Mouse (Mus musculus): ENCODE results near the gene Wdfy3. TPM values are rescaled to one million over a fixed set of nuclear protein-coding genes. Genes with fewer than 3 reads are reported as not detected.

The Wdfy3 gene
- polyA plus RNA-seq, 1 experiment from 2014 or later = 15.1 TPM

DNA sequence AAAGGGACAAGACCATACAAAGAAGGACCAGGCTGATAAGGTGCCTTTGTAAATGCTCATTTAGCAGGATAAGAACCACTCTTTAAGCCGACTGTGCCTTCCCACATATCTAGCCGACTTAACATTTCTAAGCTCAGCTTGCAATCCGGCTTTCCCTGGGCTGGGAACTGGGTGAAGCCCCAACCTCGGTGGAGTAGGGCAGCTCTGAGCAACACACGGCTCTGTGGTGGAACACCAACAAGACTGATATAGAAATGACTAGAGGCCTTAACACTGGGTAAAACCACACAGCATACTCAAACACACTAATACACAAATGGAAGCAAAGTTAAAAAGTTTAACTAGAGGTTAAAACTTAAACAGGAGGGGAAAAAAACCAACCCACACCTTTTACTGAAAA is 7.9 kb downstream of the Wdfy3 start:
- ATAC-seq (replicated peaks; ENCODE audit: low FRiP score, low read depth) (no peak), DNase-seq (ENCODE audit: low spot score) (no peak)
- WGBS = 59% methylated on average over 5 of the region's 5 CpGs
- 0 out of 2 replicates have a peak overlapping the region, but pooled peaks have one; percentile 28 for H3K9ac ChIP-seq (ENCODE audit: low read depth, low read length)
- no peak overlapping the region for H3K4me2 ChIP-seq (ENCODE audit: low read length)
- H3K27me3 ChIP-seq (ENCODE audit: insufficient read depth, low read length) = no peaks in the 10 kb centered on the region
- H3K36me3 ChIP-seq (ENCODE audit: insufficient read depth, low read length) = no peaks in the 10 kb centered on the region
- H3K4me1 ChIP-seq (replicated peaks; ENCODE audit: insufficient read depth, low read length) = peaks cover 27% of the 10 kb centered on the region; the same call in 1 of the 2 replicates
- H3K27ac ChIP-seq = peak overlapping the region; percentile 55
- H3K4me3 ChIP-seq (replicated peaks; ENCODE audit: low read depth, low read length) = no peak overlapping the region
- no peak for TF ChIP-seq CTCF (IDR thresholded peaks at IDR 0.05; ENCODE audit: low read depth)
- no peaks in the 10 kb centered on the region for H3K9me3 ChIP-seq (replicated peaks; ENCODE audit: low read length)

DNA sequence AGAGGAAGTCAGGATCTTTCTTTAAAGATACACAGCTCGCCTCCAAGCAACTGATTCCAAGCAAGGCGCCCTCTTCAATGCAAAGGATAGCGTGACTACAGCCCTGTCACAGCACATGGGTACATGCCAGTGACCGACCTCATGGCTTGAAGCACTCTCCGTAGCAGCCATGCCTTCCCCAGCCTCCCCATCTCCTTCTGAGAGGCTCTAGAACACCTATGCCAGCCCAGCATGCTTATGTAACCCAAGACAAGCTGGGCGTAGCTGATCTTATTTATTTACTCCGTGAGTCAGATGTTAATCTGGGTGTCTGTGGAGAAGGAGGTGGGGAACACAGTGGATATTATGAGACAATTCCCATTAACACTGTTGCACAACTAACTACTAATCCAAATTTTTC is 13.8 kb downstream of the Wdfy3 start:
- no peak overlapping the region for H3K9ac ChIP-seq (ENCODE audit: low read depth, low read length)
- no peaks in the 10 kb centered on the region for H3K27me3 ChIP-seq (ENCODE audit: insufficient read depth, low read length)
- DNase-seq (ENCODE audit: low spot score) = no peak
- peak overlapping the region; percentile 85 for H3K27ac ChIP-seq
- no peak overlapping the region for H3K4me3 ChIP-seq (replicated peaks; ENCODE audit: low read depth, low read length)
- no peaks in the 10 kb centered on the region for H3K36me3 ChIP-seq (ENCODE audit: insufficient read depth, low read length)
- H3K4me1 ChIP-seq (replicated peaks; ENCODE audit: insufficient read depth, low read length) = peaks cover 20% of the 10 kb centered on the region
- no peak for TF ChIP-seq CTCF (IDR thresholded peaks at IDR 0.05; ENCODE audit: low read depth)
- no peaks in the 10 kb centered on the region for H3K9me3 ChIP-seq (replicated peaks; ENCODE audit: low read length)
- WGBS = 58% methylated on average over 7 of the region's 7 CpGs
- no peak overlapping the region for H3K4me2 ChIP-seq (ENCODE audit: low read length)
- no peak for ATAC-seq (replicated peaks; ENCODE audit: low FRiP score, low read depth)

DNA sequence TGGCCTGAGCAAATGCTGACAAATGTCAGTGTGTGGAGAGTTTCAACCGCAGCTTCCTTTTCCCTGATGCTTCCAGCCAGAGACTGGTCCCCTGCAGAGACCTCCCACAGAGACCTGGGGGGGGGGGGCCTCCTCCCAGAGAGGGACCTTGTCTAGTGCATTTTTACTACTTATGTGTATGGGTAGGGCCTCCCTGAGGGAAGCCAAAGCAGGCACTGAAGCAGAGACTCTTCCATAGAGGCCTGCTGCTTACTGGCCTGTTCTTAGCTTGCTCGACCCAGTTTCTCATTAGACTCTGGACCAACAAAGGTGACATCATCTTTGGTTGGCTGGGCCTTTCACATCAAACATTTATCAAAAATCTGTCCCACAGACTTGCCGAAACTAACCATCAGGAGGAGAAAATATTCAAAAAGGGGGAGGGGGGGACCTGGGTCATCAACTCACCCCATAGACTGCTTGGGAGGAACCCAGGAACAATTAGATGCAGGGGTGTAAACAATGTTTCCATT is 14.5 kb downstream of the Wdfy3 start:
- ATAC-seq (replicated peaks; ENCODE audit: low FRiP score, low read depth) (peak; percentile 84), DNase-seq (ENCODE audit: low spot score) (no peak)
- H3K36me3 ChIP-seq (ENCODE audit: insufficient read depth, low read length) = no peaks in the 10 kb centered on the region
- H3K4me3 ChIP-seq (replicated peaks; ENCODE audit: low read depth, low read length) = no peak overlapping the region
- no peak overlapping the region for H3K4me2 ChIP-seq (ENCODE audit: low read length)
- H3K9ac ChIP-seq (ENCODE audit: low read depth, low read length) = no peak overlapping the region
- no peaks in the 10 kb centered on the region for H3K27me3 ChIP-seq (ENCODE audit: insufficient read depth, low read length)
- peak overlapping the region; percentile 85 for H3K27ac ChIP-seq
- peaks cover 20% of the 10 kb centered on the region for H3K4me1 ChIP-seq (replicated peaks; ENCODE audit: insufficient read depth, low read length)
- H3K9me3 ChIP-seq (replicated peaks; ENCODE audit: low read length) = no peaks in the 10 kb centered on the region
- no peak for TF ChIP-seq CTCF (IDR thresholded peaks at IDR 0.05; ENCODE audit: low read depth)
- WGBS = 27% methylated on average over 3 of the region's 3 CpGs

GRCm38 (mm10) chr5:102054511-102055093 is 15.1 kb downstream of the Wdfy3 start:
- WGBS = 51% methylated on average over 11 of the region's 11 CpGs
- peak overlapping the region; percentile 85 for H3K27ac ChIP-seq
- TF ChIP-seq CTCF (IDR thresholded peaks at IDR 0.05; ENCODE audit: low read depth) = no peak
- H3K36me3 ChIP-seq (ENCODE audit: insufficient read depth, low read length) = no peaks in the 10 kb centered on the region
- H3K9me3 ChIP-seq (replicated peaks; ENCODE audit: low read length) = no peaks in the 10 kb centered on the region
- no peak overlapping the region for H3K4me3 ChIP-seq (replicated peaks; ENCODE audit: low read depth, low read length)
- H3K9ac ChIP-seq (ENCODE audit: low read depth, low read length) = no peak overlapping the region
- no peak overlapping the region for H3K4me2 ChIP-seq (ENCODE audit: low read length)
- ATAC-seq (replicated peaks; ENCODE audit: low FRiP score, low read depth) (no peak), DNase-seq (ENCODE audit: low spot score) (peak; percentile 35)
- H3K4me1 ChIP-seq (replicated peaks; ENCODE audit: insufficient read depth, low read length) = peaks cover 20% of the 10 kb centered on the region
- no peaks in the 10 kb centered on the region for H3K27me3 ChIP-seq (ENCODE audit: insufficient read depth, low read length)

DNA sequence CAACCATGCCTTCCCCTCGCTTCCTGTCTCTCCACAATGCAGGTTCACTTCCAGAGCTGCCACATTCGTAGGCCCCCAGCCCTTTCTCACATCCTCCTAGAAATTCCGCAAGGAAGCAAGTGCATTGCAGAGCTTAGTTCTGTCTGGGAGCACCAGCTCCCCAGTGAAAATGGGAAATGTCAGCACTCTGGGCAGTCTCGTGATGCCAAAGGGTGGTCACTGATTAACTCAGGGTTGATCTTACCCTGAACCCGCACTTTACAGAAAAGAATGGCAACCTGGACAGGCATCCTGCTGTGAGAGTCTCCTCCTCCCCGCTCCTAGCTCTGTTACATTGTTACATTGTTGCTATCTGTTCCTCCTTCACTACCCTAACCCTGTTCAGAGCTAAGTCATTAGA is 16.8 kb downstream of the Wdfy3 start:
- Histone ChIP-seq H3K4me3 (replicated peaks; ENCODE audit: low read depth, low read length) (0 out of 2 replicates have a peak overlapping the region, but pooled peaks have one; percentile 6), H3K4me2 (ENCODE audit: low read length) (peak overlapping the region; percentile 33; the same call in 1 of the 2 replicates), H3K27ac (peak overlapping the region; percentile 81), H3K4me1 (replicated peaks; ENCODE audit: insufficient read depth, low read length) (peaks cover 20% of the 10 kb centered on the region), H3K27me3 (ENCODE audit: insufficient read depth, low read length) (no peaks in the 10 kb centered on the region), H3K36me3 (ENCODE audit: insufficient read depth, low read length) (no peaks in the 10 kb centered on the region), H3K9ac (ENCODE audit: low read depth, low read length) (no peak overlapping the region), H3K9me3 (replicated peaks; ENCODE audit: low read length) (no peaks in the 10 kb centered on the region)
- TF ChIP-seq CTCF (IDR thresholded peaks at IDR 0.05; ENCODE audit: low read depth) = no peak
- ATAC-seq (replicated peaks; ENCODE audit: low FRiP score, low read depth) = peak; percentile 69; the same call in 1 of the 2 replicates
- WGBS = 60% methylated on average over 6 of the region's 6 CpGs
- DNase-seq (ENCODE audit: low spot score) = peak; percentile 33

GRCm38 (mm10) chr5:102052465-102052864 is 17.3 kb downstream of the Wdfy3 start:
- DNase-seq (ENCODE audit: low spot score) = no peak
- Histone ChIP-seq H3K4me1 (replicated peaks; ENCODE audit: insufficient read depth, low read length) (peaks cover 20% of the 10 kb centered on the region), H3K9ac (ENCODE audit: low read depth, low read length) (no peak overlapping the region), H3K4me3 (replicated peaks; ENCODE audit: low read depth, low read length) (0 out of 2 replicates have a peak overlapping the region, but pooled peaks have one; percentile 6), H3K4me2 (ENCODE audit: low read length) (peak overlapping the region; percentile 33; the same call in 1 of the 2 replicates), H3K27me3 (ENCODE audit: insufficient read depth, low read length) (no peaks in the 10 kb centered on the region), H3K36me3 (ENCODE audit: insufficient read depth, low read length) (no peaks in the 10 kb centered on the region), H3K9me3 (replicated peaks; ENCODE audit: low read length) (no peaks in the 10 kb centered on the region), H3K27ac (peak overlapping the region; percentile 81)
- ATAC-seq (replicated peaks; ENCODE audit: low FRiP score, low read depth) = no peak
- 76% methylated on average over 4 of the region's 4 CpGs for WGBS
- no peak for TF ChIP-seq CTCF (IDR thresholded peaks at IDR 0.05; ENCODE audit: low read depth)

Data from kidney, postnatal 0 days (tissue).